Mouse (Mus musculus) mouse trophoblast stem cell (cell line): ENCODE measurements around the gene Pip4k2c.

Experiments used
- in situ Hi-C, 2 experiments: fragments of 300-500 bp; cut with MseI, MboI; formaldehyde crosslinking; loops; 2 replicates in 1 of 2; 3 replicates in 1 of 2; pipeline ENCODE4 v1.15.1; 2025

Pip4k2c gene

DNA sequence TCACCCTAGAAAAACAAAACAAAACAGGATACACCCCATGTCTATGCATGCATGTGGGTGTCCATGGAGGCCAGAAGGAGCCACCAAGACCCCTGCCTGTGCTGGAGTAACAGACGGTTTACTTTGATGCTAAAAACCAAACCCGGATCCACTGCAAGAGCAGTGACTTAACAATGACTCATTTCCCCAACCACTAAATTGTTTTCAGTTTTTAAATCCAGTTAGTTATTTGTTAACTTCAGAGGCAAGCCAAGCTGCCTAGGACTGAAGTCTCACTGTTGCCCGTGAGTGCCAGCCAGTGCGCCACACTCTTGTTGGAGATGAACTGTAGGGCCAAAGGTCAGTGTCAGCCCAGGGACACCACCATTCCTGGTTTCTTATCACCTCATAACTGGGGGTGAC lies 60.9 kb downstream of the Pip4k2c start:
- in situ Hi-C loops = no loop called here

DNA sequence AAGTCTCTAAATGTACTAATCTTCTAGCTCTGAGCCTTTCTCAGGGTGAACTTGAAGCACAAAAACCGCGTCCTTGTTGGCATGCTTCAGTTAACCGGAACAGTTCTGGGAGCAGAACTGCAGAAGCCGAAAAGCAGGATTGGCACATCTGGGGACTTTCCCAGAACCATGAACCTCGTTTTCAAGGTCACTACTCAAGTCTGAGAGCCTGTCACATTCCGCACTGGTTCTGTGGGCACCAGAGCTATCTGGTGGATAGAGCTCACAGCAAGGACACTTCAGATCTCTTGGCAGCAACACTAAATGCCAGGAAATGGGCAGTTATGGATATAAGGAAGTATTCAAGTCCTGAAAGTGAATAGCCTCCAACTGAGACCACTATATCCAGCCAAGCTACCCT lies 64.2 kb downstream of the Pip4k2c start:
- in situ Hi-C loops = no loop called here
